Mouse (Mus musculus): ENCODE measurements around the gene Lrrc71. TPM values are rescaled to one million over a fixed set of nuclear protein-coding genes. Genes with fewer than 3 reads are reported as not detected.

Gene Lrrc71
- total and polyA plus RNA-seq, 3 experiments, result 0.14 to 0.17 TPM; not detected in 1

DNA sequence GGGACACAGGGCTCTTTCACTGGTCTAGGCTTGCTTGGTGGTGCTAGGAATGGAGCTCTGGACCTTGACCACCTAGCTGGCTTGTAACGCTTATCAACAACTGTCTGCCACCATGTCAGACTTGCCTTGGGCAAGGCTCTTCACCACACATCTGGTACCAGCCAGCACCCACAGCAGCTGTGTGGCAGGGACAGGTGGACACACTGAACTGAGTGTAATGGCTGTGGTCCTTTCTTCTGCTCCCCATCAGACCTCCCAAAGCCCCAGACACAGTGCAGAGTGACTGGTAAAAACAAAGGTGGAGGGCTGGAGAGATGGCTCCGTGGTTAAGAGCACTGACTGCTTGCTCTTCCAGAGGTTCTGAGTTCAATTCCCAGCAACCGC is 17.9 kb upstream of the Lrrc71 start:
- peaks cover 8 to 35% of the 10 kb centered on the region in 2 experiments for H3K4me1 ChIP-seq (ENCODE audit: control insufficient read depth in 1 of 2, insufficient read depth in 2 of 2)
- H3K9me3 ChIP-seq (replicated peaks; ENCODE audit: low read length), result no peaks in the 10 kb centered on the region
- no peaks in the 10 kb centered on the region for H3K79me2 ChIP-seq (replicated peaks; ENCODE audit: control insufficient read depth, extremely low read depth, insufficient read depth, poor library complexity, severe bottlenecking)
- H3K27ac ChIP-seq (ENCODE audit: insufficient read depth, low read depth), result no peak overlapping the region
- in situ Hi-C loops (cut with MboI; ENCODE audit: low pct_ligation_motif_present, low pct_unique_long_range_greater_than_20kb, low sequenced_read_pairs) (no loop called here), dilution Hi-C loops (cut with MboI; ENCODE audit: extremely low pct_ligation_motif_present, extremely low pct_unique_long_range_greater_than_20kb, low sequenced_read_pairs) (no loop called here)
- H3K4me3 ChIP-seq (replicated peaks in 1 of 3; ENCODE audit: low read depth in 2 of 3, low read length in 2 of 3, poor library complexity in 1 of 3), result no peak overlapping the region
- H3K9ac ChIP-seq (ENCODE audit: insufficient read depth, low read depth), result no peak overlapping the region
- TF ChIP-seq HCFC1 (IDR thresholded peaks at IDR 0.05; ENCODE audit: low read depth, low read length), result no peak
- no peak for TF ChIP-seq MXI1 (IDR thresholded peaks at IDR 0.05; ENCODE audit: low read depth, low read length)
- no peak for TF ChIP-seq BHLHE40 (IDR thresholded peaks at IDR 0.05; ENCODE audit: low read depth, low read length)
- no peak for TF ChIP-seq CTCF (conservative IDR thresholded peaks at IDR 0.05 in 1 of 2, IDR thresholded peaks at IDR 0.05 in 1 of 2; ENCODE audit: low read depth in 2 of 2, low read length in 2 of 2)
- TF ChIP-seq JUND (conservative IDR thresholded peaks at IDR 0.05; ENCODE audit: low read depth, low read length), result no peak
- TF ChIP-seq GABPA (IDR thresholded peaks at IDR 0.05; ENCODE audit: insufficient replicate concordance, low read depth, low read length), result no peak
- TF ChIP-seq SMC3 (IDR thresholded peaks at IDR 0.05; ENCODE audit: low read depth, low read length), result no peak
- no peak for TF ChIP-seq EP300 (IDR thresholded peaks at IDR 0.05; ENCODE audit: low read length)
- TF ChIP-seq ELF1 (IDR thresholded peaks at IDR 0.05; ENCODE audit: low read depth, low read length), result no peak
- TF ChIP-seq TCF12 (IDR thresholded peaks at IDR 0.05; ENCODE audit: low read depth, low read length), result no peak
- TF ChIP-seq TBP (conservative IDR thresholded peaks at IDR 0.05; ENCODE audit: low read depth, low read length), result no peak
- no peak for TF ChIP-seq USF2 (conservative IDR thresholded peaks at IDR 0.05; ENCODE audit: low read depth, low read length)
- TF ChIP-seq MAZ (IDR thresholded peaks at IDR 0.05; ENCODE audit: low read depth, low read length), result no peak
- TF ChIP-seq PAX5 (IDR thresholded peaks at IDR 0.05; ENCODE audit: low read length), result no peak
- no peak for TF ChIP-seq JUN (IDR thresholded peaks at IDR 0.05; ENCODE audit: insufficient read depth, low read depth, low read length)
- TF ChIP-seq KAT2A (IDR thresholded peaks at IDR 0.05; ENCODE audit: insufficient replicate concordance, low read length), result no peak
- no peak for TF ChIP-seq ZKSCAN1 (IDR thresholded peaks at IDR 0.05; ENCODE audit: borderline replicate concordance, low read depth, low read length)
- DNase-seq (ENCODE audit: extremely low read depth), result no peak
- H3K4me2 ChIP-seq (ENCODE audit: insufficient read depth, low read depth, poor library complexity, severe bottlenecking), result no peak overlapping the region
- H3K27me3 ChIP-seq (replicated peaks), result peaks cover 30% of the 10 kb centered on the region
- H3K36me3 ChIP-seq (replicated peaks in 1 of 2; ENCODE audit: control insufficient read depth in 1 of 2, insufficient read depth in 1 of 2, low read length in 1 of 2), result no peaks in the 10 kb centered on the region

DNA sequence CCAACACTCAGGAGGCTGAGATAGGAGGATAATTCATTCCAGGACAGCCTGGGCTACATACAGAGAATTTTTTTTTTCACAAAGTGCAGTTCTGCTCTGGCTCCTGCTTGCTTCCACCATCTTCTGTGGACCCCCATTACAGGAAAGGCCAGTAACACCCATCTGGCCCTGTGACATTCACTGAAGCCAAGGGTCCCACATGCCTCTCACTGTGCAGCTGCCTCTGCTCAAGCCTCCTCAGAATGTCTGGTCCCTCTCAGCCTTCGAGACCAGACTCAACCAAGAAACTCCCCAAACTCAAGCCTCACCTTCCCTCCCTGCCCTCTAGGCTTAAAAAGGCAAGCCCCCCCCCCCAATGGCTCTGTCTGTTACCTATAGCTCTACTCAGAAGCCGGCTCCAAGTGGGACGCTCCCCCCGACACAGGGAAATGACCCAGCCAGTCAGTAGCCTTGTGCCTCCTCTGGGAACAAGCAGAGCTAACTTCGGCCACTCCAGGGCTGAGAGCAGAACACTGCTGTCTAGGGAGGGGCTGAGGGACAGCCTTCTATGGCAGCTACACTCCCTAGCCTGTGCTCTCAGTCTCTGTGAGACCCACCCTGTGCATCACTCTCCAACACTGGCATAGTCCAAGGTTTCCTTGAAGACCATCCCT is 17.3 kb upstream of the Lrrc71 start:
- Histone ChIP-seq H3K27ac (ENCODE audit: insufficient read depth, low read depth) (no peak overlapping the region), H3K9ac (ENCODE audit: insufficient read depth, low read depth) (no peak overlapping the region), H3K9me3 (replicated peaks; ENCODE audit: low read length) (no peaks in the 10 kb centered on the region), H3K36me3 (replicated peaks in 1 of 2; ENCODE audit: control insufficient read depth in 1 of 2, insufficient read depth in 1 of 2, low read length in 1 of 2) (no peaks in the 10 kb centered on the region), H3K4me3 (replicated peaks in 1 of 3; ENCODE audit: low read depth in 2 of 3, low read length in 2 of 3, poor library complexity in 1 of 3) (no peak overlapping the region), H3K79me2 (replicated peaks; ENCODE audit: control insufficient read depth, extremely low read depth, insufficient read depth, poor library complexity, severe bottlenecking) (no peaks in the 10 kb centered on the region), H3K4me2 (ENCODE audit: insufficient read depth, low read depth, poor library complexity, severe bottlenecking) (no peak overlapping the region), H3K27me3 (replicated peaks) (peaks cover 26% of the 10 kb centered on the region), H3K4me1 (ENCODE audit: control insufficient read depth in 1 of 2, insufficient read depth in 2 of 2) (peaks cover 8 to 33% of the 10 kb centered on the region in 2 experiments)
- no peak for DNase-seq (ENCODE audit: extremely low read depth)
- dilution Hi-C loops (cut with MboI; ENCODE audit: extremely low pct_ligation_motif_present, extremely low pct_unique_long_range_greater_than_20kb, low sequenced_read_pairs), result no loop called here
- TF ChIP-seq UBTF (IDR thresholded peaks at IDR 0.05; ENCODE audit: low read depth, low read length) (no peak), GABPA (IDR thresholded peaks at IDR 0.05; ENCODE audit: insufficient replicate concordance, low read depth, low read length) (no peak), TCF12 (IDR thresholded peaks at IDR 0.05; ENCODE audit: low read depth, low read length) (no peak), BHLHE40 (IDR thresholded peaks at IDR 0.05; ENCODE audit: low read depth, low read length) (no peak), CHD1 (IDR thresholded peaks at IDR 0.05; ENCODE audit: low read depth, low read length) (no peak), SMC3 (IDR thresholded peaks at IDR 0.05; ENCODE audit: low read depth, low read length) (no peak), ZKSCAN1 (IDR thresholded peaks at IDR 0.05; ENCODE audit: borderline replicate concordance, low read depth, low read length) (no peak), MEF2A (IDR thresholded peaks at IDR 0.05; ENCODE audit: borderline replicate concordance, low read depth, low read length) (no peak), USF2 (conservative IDR thresholded peaks at IDR 0.05; ENCODE audit: low read depth, low read length) (no peak), ETS1 (conservative IDR thresholded peaks at IDR 0.05; ENCODE audit: low read depth, low read length) (no peak), JUND (conservative IDR thresholded peaks at IDR 0.05; ENCODE audit: low read depth, low read length) (no peak), ZC3H11A (IDR thresholded peaks at IDR 0.05; ENCODE audit: low read depth, low read length) (no peak), RCOR1 (conservative IDR thresholded peaks at IDR 0.05; ENCODE audit: low read depth, low read length) (no peak), ZMIZ1 (IDR thresholded peaks at IDR 0.05; ENCODE audit: low read depth, low read length) (no peak), NRF1 (IDR thresholded peaks at IDR 0.05; ENCODE audit: low read depth, low read length) (no peak), IRF4 (IDR thresholded peaks at IDR 0.05; ENCODE audit: low read depth, low read length) (no peak), CHD2 (IDR thresholded peaks at IDR 0.05; ENCODE audit: low read length) (no peak), MAX (IDR thresholded peaks at IDR 0.05; ENCODE audit: low read length) (no peak), KAT2A (IDR thresholded peaks at IDR 0.05; ENCODE audit: insufficient replicate concordance, low read length) (no peak)
- in situ Hi-C loops (cut with MboI; ENCODE audit: low pct_ligation_motif_present, low pct_unique_long_range_greater_than_20kb, low sequenced_read_pairs), result no loop called here
